Mouse (Mus musculus): ENCODE data around the gene Rab17. TPM values are rescaled to one million over a fixed set of nuclear protein-coding genes. Genes with fewer than 3 reads are reported as not detected.

Rab17 gene
- polyA plus RNA-seq, 1 experiment: 42.0 TPM

DNA sequence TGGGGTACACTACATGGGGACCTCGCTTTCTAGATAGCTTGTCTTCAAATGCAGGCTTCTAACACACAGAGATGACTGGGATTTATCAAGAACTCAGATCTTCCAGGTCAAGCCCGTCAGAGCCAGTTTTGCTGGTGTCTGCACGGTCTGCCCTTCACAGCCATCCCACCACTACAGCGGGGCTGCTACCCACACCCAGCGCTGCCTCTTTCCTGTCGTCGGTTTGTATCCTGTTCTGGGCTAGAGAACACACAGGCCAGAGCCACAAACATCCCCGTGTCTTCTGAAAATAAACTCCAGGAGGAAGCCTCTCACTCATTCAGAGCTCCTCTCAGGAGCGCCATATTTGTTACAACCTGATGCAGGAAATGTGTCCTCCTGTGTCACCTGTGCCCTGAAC lies 20.2 kb downstream of the Rab17 start:
- WGBS: 61% methylated on average over 9 of the region's 9 CpGs
- DNase-seq (ENCODE audit: low read depth, low spot score): no peak

DNA sequence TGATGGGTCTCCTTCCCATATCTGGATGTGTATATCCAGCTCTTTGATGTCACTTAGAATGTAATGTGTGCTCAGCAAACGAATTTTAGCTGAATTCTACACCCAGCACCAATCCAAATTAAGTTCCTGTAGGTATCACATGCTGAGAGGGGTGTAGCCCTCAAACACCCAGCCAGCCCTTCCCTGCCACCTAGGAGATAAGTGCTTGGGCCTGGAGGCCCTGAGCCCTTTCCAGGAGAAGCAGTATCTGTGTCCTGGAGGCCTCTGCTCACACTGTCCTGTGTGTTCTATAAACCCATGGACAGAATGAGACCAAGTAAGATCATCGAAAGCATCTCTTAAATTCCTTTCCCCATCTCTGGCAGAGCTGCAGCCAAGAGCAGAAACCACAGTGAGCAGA lies 22.2 kb downstream of the Rab17 start:
- 56% methylated on average over 2 of the region's 2 CpGs for WGBS
- DNase-seq (ENCODE audit: low read depth, low spot score): no peak

DNA sequence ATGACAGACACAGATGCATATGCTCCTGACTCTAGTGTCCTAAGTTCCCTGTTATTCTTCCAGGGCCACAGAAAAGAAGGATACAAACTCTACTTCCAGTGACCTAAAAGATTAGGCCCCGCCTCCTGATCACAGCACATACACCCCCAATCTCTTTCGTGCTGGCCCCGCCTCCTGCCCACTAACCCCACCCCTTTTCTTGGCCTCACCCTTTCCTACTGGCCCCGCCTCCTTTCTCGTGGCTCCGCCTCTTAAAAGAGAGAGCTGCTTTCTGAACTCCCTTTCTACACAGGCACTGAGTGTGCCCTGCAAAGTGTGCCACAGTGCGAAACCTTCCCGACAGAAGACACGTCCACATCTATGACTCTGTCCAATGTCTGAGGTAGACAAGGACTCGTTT lies 24.3 kb downstream of the Rab17 start:
- 74% methylated on average over 10 of the region's 10 CpGs for WGBS
- DNase-seq (ENCODE audit: low read depth, low spot score): no peak

- 77% methylated on average over 4 of the region's 4 CpGs for WGBS
- no peak for DNase-seq (ENCODE audit: low read depth, low spot score)
These were observed 29.5 kb downstream of the Rab17 start for GRCm38 (mm10) chr1:90939980-90940379.

DNA sequence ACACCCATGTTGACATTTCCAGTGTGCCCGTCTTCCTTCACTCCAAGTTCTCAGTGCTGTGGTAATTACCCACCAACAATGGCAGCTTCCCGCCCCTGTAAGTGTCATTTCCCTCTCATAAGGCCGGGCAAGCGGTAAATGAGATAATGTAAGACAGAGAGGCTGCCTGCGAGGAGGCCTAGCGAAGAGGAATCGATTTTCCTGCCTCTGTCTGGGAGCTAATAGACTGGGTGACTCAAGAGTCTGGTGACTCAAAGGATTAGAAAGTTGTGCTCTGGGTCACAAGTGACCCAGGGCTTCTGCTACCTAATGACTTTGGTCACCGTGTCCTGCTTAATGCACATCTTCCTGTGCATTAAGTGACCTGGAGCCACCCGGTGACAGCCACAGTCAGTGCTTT lies 32.5 kb downstream of the Rab17 start:
- 81% methylated on average over 9 of the region's 9 CpGs for WGBS
- no peak for DNase-seq (ENCODE audit: low read depth, low spot score)

GRCm38 (mm10) chr1:90933001-90933400 lies 36.5 kb downstream of the Rab17 start:
- no peak for DNase-seq (ENCODE audit: low read depth, low spot score)
- WGBS: 89% methylated on average over 5 of the region's 5 CpGs

- DNase-seq (ENCODE audit: low read depth, low spot score): no peak
- WGBS: 17% methylated on average over 6 of the region's 6 CpGs
These were observed 40.9 kb downstream of the Rab17 start for GRCm38 (mm10) chr1:90928575-90928934.

- no peak for DNase-seq (ENCODE audit: low read depth, low spot score)
- WGBS: 18% methylated on average over 23 of the region's 23 CpGs
These were observed 41.4 kb downstream of the Rab17 start for GRCm38 (mm10) chr1:90927929-90928574.

DNA sequence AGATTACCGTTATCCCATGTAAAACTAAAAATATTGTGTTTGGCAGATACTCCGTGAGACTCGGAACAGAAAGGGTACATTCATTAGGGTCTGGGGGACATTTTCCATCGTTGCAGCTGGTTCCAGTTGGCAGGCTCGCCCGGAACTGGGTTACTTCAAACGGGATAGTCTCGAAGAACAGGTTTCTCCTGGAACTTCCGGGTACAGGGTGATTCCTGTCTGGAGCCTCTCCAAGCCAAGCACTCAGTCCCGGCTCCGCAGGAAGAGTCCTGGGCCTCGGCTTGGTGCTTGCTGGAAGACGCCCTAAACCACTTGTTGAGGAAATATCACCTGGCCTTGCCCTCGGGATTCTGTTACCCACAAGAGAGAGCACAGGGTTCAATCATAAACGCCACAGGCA lies 42.2 kb downstream of the Rab17 start:
- 22% methylated on average over 15 of the region's 15 CpGs for WGBS
- no peak for DNase-seq (ENCODE audit: low read depth, low spot score)

- DNase-seq (ENCODE audit: low read depth, low spot score): no peak
These were observed 43.4 kb downstream of the Rab17 start for GRCm38 (mm10) chr1:90926030-90926429.

GRCm38 (mm10) chr1:90921687-90922086 lies 47.8 kb downstream of the Rab17 start:
- DNase-seq (ENCODE audit: low read depth, low spot score): no peak
- WGBS: 31% methylated on average over 9 of the region's 9 CpGs

More at GRCm38 (mm10) chr1:90926030-90926429, 43.4 kb downstream of the Rab17 start:
- WGBS: 29% methylated on average over 4 of the region's 4 CpGs

- WGBS: 63% methylated on average over 6 of the region's 6 CpGs
- no peak for DNase-seq (ENCODE audit: low read depth, low spot score)
These were observed 52.0 kb downstream of the Rab17 start for GRCm38 (mm10) chr1:90917509-90917908.

DNA sequence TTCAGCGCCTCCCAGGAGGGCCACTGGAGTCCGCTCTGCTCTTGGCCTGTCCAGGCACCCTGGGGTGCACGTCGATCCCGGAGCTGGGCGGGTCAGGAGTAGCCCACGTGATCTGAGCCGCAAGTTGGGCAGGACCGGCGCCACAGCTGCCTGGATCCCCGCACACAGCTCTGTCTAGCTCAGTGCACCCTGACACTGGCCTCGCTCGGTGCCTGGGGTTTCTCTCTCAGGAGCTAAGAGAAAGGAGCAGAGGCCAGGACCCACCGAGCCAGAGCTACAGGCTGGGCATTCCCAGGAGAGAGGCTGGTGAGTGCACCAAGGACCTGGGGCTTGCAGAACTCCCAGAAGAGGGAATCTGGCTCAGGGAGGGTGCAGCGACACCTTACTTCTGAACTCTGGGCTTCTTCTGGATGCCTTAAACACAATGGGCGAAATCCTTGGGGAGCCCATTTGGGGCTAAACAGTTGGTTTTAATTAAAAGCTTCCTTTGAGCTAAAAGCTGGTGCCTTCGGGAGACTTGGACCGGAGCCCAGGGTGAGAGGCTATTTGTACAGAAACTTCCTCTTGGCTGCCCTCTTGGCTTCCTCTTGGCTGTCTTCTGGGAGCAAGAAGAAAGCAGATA lies 54.4 kb downstream of the Rab17 start, which contains the start of gene Mlph:
Mlph (plus strand) TSS at position 138 of the 622 bp plus-strand sequence.
- DNase-seq (ENCODE audit: low read depth, low spot score): no peak
- WGBS: 7% methylated on average over 18 of the region's 18 CpGs

- no peak for DNase-seq (ENCODE audit: low read depth, low spot score)
- 70% methylated on average over 6 of the region's 6 CpGs for WGBS
These were observed 56.2 kb downstream of the Rab17 start for GRCm38 (mm10) chr1:90913231-90913630.

- DNase-seq (ENCODE audit: low read depth, low spot score): no peak
These were observed 59.8 kb downstream of the Rab17 start for GRCm38 (mm10) chr1:90909631-90910152.

GRCm38 (mm10) chr1:90909161-90909560 lies 60.3 kb downstream of the Rab17 start:
- DNase-seq (ENCODE audit: low read depth, low spot score): no peak

More at GRCm38 (mm10) chr1:90909631-90910152, 59.8 kb downstream of the Rab17 start:
- WGBS: 5% methylated on average over 17 of the region's 17 CpGs

Other genes starting within 250 kb of the Rab17 start
- gene Col6a3, start 125.7 kb downstream of the Rab17 start, polyA plus RNA-seq (2012; rRNA removed): 18.2 and 26.4 TPM in 2 replicates
- gene Mlph, start 54.6 kb downstream of the Rab17 start, polyA plus RNA-seq (2012; rRNA removed): 16.3 and 18.8 TPM in 2 replicates
- gene Prlh, start 16.6 kb downstream of the Rab17 start, polyA plus RNA-seq (2012; rRNA removed): not detected in 2 replicates
- gene Lrrfip1, start 29.1 kb upstream of the Rab17 start, polyA plus RNA-seq (2012; rRNA removed): 10.6 and 16.7 TPM in 2 replicates
- not detected in 2 replicates for gene Rbm44, start 175.4 kb upstream of the Rab17 start, polyA plus RNA-seq (2012; rRNA removed)
- gene Ramp1, start 210.2 kb upstream of the Rab17 start, polyA plus RNA-seq (2012; rRNA removed): 14.9 and 17.6 TPM in 2 replicates